Mouse (Mus musculus) spleen, postnatal 36 days (tissue): ENCODE data around the gene Ctxn2.

Experiments
- DNase-seq, 2 experiments: peaks; one replicate each; pipeline ENCODE4 v3.0.0; 2022; ENCODE audit warnings: low spot score in 2 of 2, mixed read lengths in 1 of 2

Gene Ctxn2

GRCm38 (mm10) chr2:125196771-125197170, 60.3 kb downstream of the Ctxn2 start:
- DNase-seq, result no peak
